In genomic region chr16:14195427-14195826, GRCm38 (mm10) we compare ENCODE assay signal across 10 mouse cellular contexts. TPM values are rescaled to one million over a fixed set of nuclear protein-coding genes. Genes with fewer than 3 reads are reported as not detected.
DNase-seq lines count a peak whose midpoint lies in the region; ATAC-seq and TF ChIP-seq lines count a peak whose summit lies in the region.
"Had no signal": no experiment of that assay in that cellular context is flagged by ENCODE, and none has a peak within 500 bp of the region (broad histone marks: within the 10 kb centered on the region; RNA-seq: fewer than 3 reads in every experiment).

No protein-coding gene starts in this region.

- H3K9me3 ChIP-seq in intestine, embryonic 14.5 days (ENCODE audit: control insufficient read depth, low read length): no peaks in the 10 kb centered on the region
- H3K9me3 ChIP-seq in intestine, embryonic 16.5 days (ENCODE audit: control insufficient read depth, low read length): no peaks in the 10 kb centered on the region
- no peaks in the 10 kb centered on the region for H3K9me3 ChIP-seq in ES-E14 (ENCODE audit: control insufficient read depth, insufficient read depth, low read depth, low read length)
- H3K9me3 ChIP-seq: embryonic facial prominence, embryonic 15.5 days; megakaryocyte, embryonic 14.5 days had no signal

- peaks cover 44% of the 10 kb centered on the region for H3K36me3 ChIP-seq in intestine, embryonic 14.5 days (ENCODE audit: control insufficient read depth, insufficient read depth, low read length)
- 0 out of 2 replicates have a peak, but pooled peaks cover 4% of the 10 kb centered on the region for H3K36me3 ChIP-seq in intestine, embryonic 16.5 days (ENCODE audit: control insufficient read depth, insufficient read depth, low read length)
- H3K36me3 ChIP-seq in ES-E14 (ENCODE audit: control insufficient read depth, insufficient read depth, low read length, poor library complexity, severe bottlenecking): peaks cover 15% of the 10 kb centered on the region

- no peak overlapping the region for H3K4me2 ChIP-seq in intestine, embryonic 14.5 days (ENCODE audit: low read length)
- no peak overlapping the region for H3K4me2 ChIP-seq in intestine, embryonic 16.5 days (ENCODE audit: low read depth, low read length)
- H3K4me2 ChIP-seq: embryonic facial prominence, embryonic 15.5 days had no signal

- H3K9ac ChIP-seq in intestine, embryonic 14.5 days (ENCODE audit: low read length): no peak overlapping the region
- H3K9ac ChIP-seq in intestine, embryonic 16.5 days (ENCODE audit: low read depth, low read length): no peak overlapping the region
- no peak overlapping the region for H3K9ac ChIP-seq in ES-E14 (ENCODE audit: insufficient read depth, low read depth, low read length, poor library complexity, severe bottlenecking)
- H3K9ac ChIP-seq: embryonic facial prominence, embryonic 15.5 days had no signal

- WGBS in intestine, embryonic 14.5 days: 37% methylated on average over 1 of the region's 1 CpGs
- WGBS in intestine, embryonic 16.5 days: 36% methylated on average over 1 of the region's 1 CpGs

- peak; percentile 55 for DNase-seq in intestine, embryonic 14.5 days (ENCODE audit: low spot score)
- DNase-seq in ES-E14 (ENCODE audit: low read depth, low spot score): peak; percentile 51
- DNase-seq in c-Kit-positive CD71-negative TER-119-negative erythroid progenitor cells, embryonic 14.5 days (ENCODE audit: low read depth): peak; percentile 54
- peak; percentile 57 to 66 for DNase-seq in frontal cortex, postnatal 36 days (ENCODE audit: low spot score in 2 of 2)
- DNase-seq in layer of hippocampus, adult 2 months (ENCODE audit: low spot score in 2 of 2): peak; percentile 50 to 72
- peak; percentile 84 for DNase-seq in lung, postnatal 36 days
- DNase-seq in telencephalon, adult 2 months (ENCODE audit: low read depth, low spot score): peak; percentile 33

- no peaks in the 10 kb centered on the region for H3K4me1 ChIP-seq in intestine, embryonic 14.5 days (replicated peaks; ENCODE audit: control insufficient read depth, insufficient read depth, low read length)
- H3K4me1 ChIP-seq in intestine, embryonic 16.5 days (ENCODE audit: control insufficient read depth, insufficient read depth, low read length): no peaks in the 10 kb centered on the region
- peaks cover 0 to 4% of the 10 kb centered on the region in 2 experiments; a peak in 2 of 4 replicates for H3K4me1 ChIP-seq in ES-E14 (ENCODE audit: control insufficient read depth in 2 of 2, insufficient read depth in 2 of 2, low read length in 2 of 2, poor library complexity in 1 of 2)
- H3K4me1 ChIP-seq: embryonic facial prominence, embryonic 15.5 days had no signal

- no peak for ATAC-seq in intestine, embryonic 14.5 days (replicated peaks; ENCODE audit: low FRiP score, low TSS enrichment, low read depth)
- no peak for ATAC-seq in intestine, embryonic 16.5 days

- peak; percentile 98; the same call in 1 of the 2 replicates for TF ChIP-seq CTCF in layer of hippocampus, adult 2 months (conservative IDR thresholded peaks at IDR 0.05)

- H3K4me3 ChIP-seq in intestine, embryonic 14.5 days (ENCODE audit: low read depth, low read length): no peak overlapping the region
- H3K4me3 ChIP-seq in intestine, embryonic 16.5 days (ENCODE audit: low read length): no peak overlapping the region
- no peak overlapping the region for H3K4me3 ChIP-seq in ES-E14 (ENCODE audit: insufficient read depth in 1 of 2, low read depth in 1 of 2, low read length in 2 of 2, poor library complexity in 1 of 2, severe bottlenecking in 1 of 2)
- H3K4me3 ChIP-seq in layer of hippocampus, adult 2 months: no peak overlapping the region
- H3K4me3 ChIP-seq: embryonic facial prominence, embryonic 15.5 days; megakaryocyte, embryonic 14.5 days had no signal

- no peaks in the 10 kb centered on the region for H3K27me3 ChIP-seq in intestine, embryonic 14.5 days (replicated peaks; ENCODE audit: control insufficient read depth, insufficient read depth, low read length)
- H3K27me3 ChIP-seq in intestine, embryonic 16.5 days (replicated peaks; ENCODE audit: control insufficient read depth, insufficient read depth, low read length): no peaks in the 10 kb centered on the region
- H3K27me3 ChIP-seq: embryonic facial prominence, embryonic 15.5 days had no signal

- in situ Hi-C loops in ES-E14 (cut with MboI; ENCODE audit: low sequenced_read_pairs in 2 of 2, unreplicated experiment in 2 of 2): no loop called here

- H3K27ac ChIP-seq in intestine, embryonic 14.5 days (ENCODE audit: low read depth): no peak overlapping the region
- H3K27ac ChIP-seq in intestine, embryonic 16.5 days (ENCODE audit: low read length): no peak overlapping the region
- H3K27ac ChIP-seq in ES-E14 (ENCODE audit: insufficient read depth, low read depth, low read length, poor library complexity, severe bottlenecking): no peak overlapping the region
- peak overlapping the region; percentile 73 for H3K27ac ChIP-seq in layer of hippocampus, adult 2 months
- H3K27ac ChIP-seq: embryonic facial prominence, embryonic 15.5 days had no signal

TF ChIP-seq in ES-E14, 5 proteins besides CTCF, POLR2A, EP300 and RAD21:
- TF ChIP-seq ZC3H11A (IDR thresholded peaks at IDR 0.05; ENCODE audit: borderline replicate concordance, low read depth, low read length) (peak; percentile 32; the same call in 1 of the 2 replicates), MAFK (IDR thresholded peaks at IDR 0.05; ENCODE audit: insufficient read depth, low read depth, low read length) (no peak)

RNA-seq across cellular contexts. Expression of gene Marf1, which starts 32.3 kb away (rescaled TPM):
- 16.8 and 19.0 TPM in 2 replicates for polyA plus RNA-seq in intestine, embryonic 14.5 days (2014; fragmentation: Nextera tagmentation; extraction: Ambion mirVana)
- polyA plus RNA-seq in intestine, embryonic 16.5 days (2015; fragmentation: Nextera tagmentation; extraction: Ambion mirVana): 11.1 and 11.9 TPM in 2 replicates
- total RNA-seq in ES-E14 (2012; rRNA removed): 24.1 and 26.4 TPM in 2 replicates
- 100 to 1,000 TPM; 134 to 138 TPM for total RNA-seq in layer of hippocampus, adult 2 months (2021)

RNA-seq across cellular contexts. Expression of gene Nde1, which starts 32.4 kb away (rescaled TPM):
- polyA plus RNA-seq in intestine, embryonic 14.5 days (2014; fragmentation: Nextera tagmentation; extraction: Ambion mirVana): 90.8 and 98.4 TPM in 2 replicates
- polyA plus RNA-seq in intestine, embryonic 16.5 days (2015; fragmentation: Nextera tagmentation; extraction: Ambion mirVana): 59.2 and 65.8 TPM in 2 replicates
- 61.3 and 69.1 TPM in 2 replicates for total RNA-seq in ES-E14 (2012; rRNA removed)
- 10 to 100 TPM; 30.9 to 32.6 TPM for total RNA-seq in layer of hippocampus, adult 2 months (2021)

Comparison
In these comparisons a context has a peak if more than half of its experiments do, and no peak if none do; other contexts are left out.
1. DNase-seq: peak in every context shown above with its lines; median percentile 84 in lung, postnatal 36 days; 62 in frontal cortex, postnatal 36 days; 61 in layer of hippocampus, adult 2 months; 55 in intestine, embryonic 14.5 days; 54 in c-Kit-positive CD71-negative TER-119-negative erythroid progenitor cells, embryonic 14.5 days; 51 in ES-E14; 33 in telencephalon, adult 2 months.